Mouse (Mus musculus) intestine, embryonic 14.5 days (tissue): ENCODE data around the gene Gas2. TPM values are rescaled to one million over a fixed set of nuclear protein-coding genes. Genes with fewer than 3 reads are reported as not detected.

ENCODE experiments used
- ATAC-seq: fragments of 200-750 bp; cut with Nextera tagmentation; replicated peaks from 2 replicates; pipeline ENCODE4 v1.8.0; 2017; ENCODE audit warnings: low read depth, moderate number of reproducible peaks, moderate TSS enrichment, moderate library complexity; ENCODE audit not compliant: low FRiP score, low TSS enrichment
- DNase-seq: peaks from one replicate; pipeline ENCODE4 v3.0.0-alpha.2; 2018; ENCODE audit warnings: low spot score
- H3K27ac ChIP-seq: fragments of 300-500 bp; sonication (generic); 2 replicates; pipeline ENCODE4 v1.5.1; 2014; ENCODE audit warnings: low read depth, mild to moderate bottlenecking, control low read depth
- H3K27me3 ChIP-seq: fragments of 300-500 bp; sonication (generic); replicated peaks from 2 replicates; pipeline ENCODE4 v1.6.1; 2014; ENCODE audit warnings: low read length, control low read depth; ENCODE audit not compliant: control insufficient read depth, insufficient read depth
- H3K36me3 ChIP-seq: fragments of 300-500 bp; sonication (generic); 2 replicates; pipeline ENCODE4 v1.6.1; 2014; ENCODE audit warnings: low read length, control low read depth; ENCODE audit not compliant: control insufficient read depth, insufficient read depth
- H3K4me1 ChIP-seq: fragments of 300-500 bp; sonication (generic); replicated peaks from 2 replicates; pipeline ENCODE4 v1.6.1; 2014; ENCODE audit warnings: low read length, control low read depth, mixed read lengths; ENCODE audit not compliant: control insufficient read depth, insufficient read depth
- H3K4me2 ChIP-seq: fragments of 300-500 bp; sonication (generic); 2 replicates; pipeline ENCODE4 v1.6.1; 2014; ENCODE audit warnings: low read length
- H3K4me3 ChIP-seq: fragments of 300-500 bp; sonication (generic); 2 replicates; pipeline ENCODE4 v1.5.1; 2014; ENCODE audit warnings: low read depth, low read length, control low read depth, mixed read lengths
- H3K9ac ChIP-seq: fragments of 300-500 bp; sonication (generic); 2 replicates; pipeline ENCODE4 v1.6.1; 2014; ENCODE audit warnings: mild to moderate bottlenecking, low read length
- H3K9me3 ChIP-seq: fragments of 300-500 bp; sonication (generic); 2 replicates; pipeline ENCODE4 v1.6.1; 2016; ENCODE audit warnings: low read length, control low read depth; ENCODE audit not compliant: control insufficient read depth
- WGBS: fragments of 180-500 bp; shearing (Covaris S2); extraction: QIAGEN DNeasy Blood & Tissue Kit; methylation state at CpG from one replicate; pipeline ENCODE4 v1.1.7; 2014; 5-methylcytosine and 5-hydroxymethylcytosine counted together
- polyA plus RNA-seq: library from polyadenylated mRNA; unstranded; fragments of >200 nt; fragmentation: Nextera tagmentation; extraction: Ambion mirVana; gene quantifications from 2 replicates; pipeline ENCODE4 v1.2.1, GENCODE M21; 2014

Gene Gas2
- polyA plus RNA-seq, 1 experiment from 2014 or later, result 16.0 TPM

DNA sequence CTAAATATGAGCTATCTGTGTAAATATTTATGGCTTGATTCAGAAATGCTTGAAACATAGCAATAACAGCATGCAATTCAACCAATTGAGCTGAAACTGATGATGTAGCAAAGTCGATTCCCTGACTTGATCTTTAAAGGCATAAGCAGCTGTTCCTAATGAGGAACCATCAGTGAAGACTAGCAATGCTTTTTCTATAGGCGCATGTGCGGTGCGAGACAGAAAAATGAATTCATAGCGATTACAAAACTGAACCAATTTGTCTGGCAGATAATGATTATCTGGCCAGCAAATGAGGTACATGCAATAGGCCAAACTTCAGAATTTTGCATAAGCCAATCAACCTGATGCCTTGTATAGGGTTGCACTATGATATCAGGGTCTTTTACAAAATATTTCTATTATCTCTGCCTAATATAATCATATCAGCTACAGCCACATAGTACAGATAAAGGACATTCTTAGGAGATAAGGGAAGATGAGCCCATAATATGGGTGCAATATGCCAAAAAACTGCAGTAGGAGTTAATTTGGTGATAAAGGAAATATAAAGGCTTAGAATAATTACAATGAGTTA, 162.3 kb downstream of the Gas2 start:
- ATAC-seq, result no peak
- no peak overlapping the region for H3K4me3 ChIP-seq
- H3K36me3 ChIP-seq, result no peaks in the 10 kb centered on the region
- no peaks in the 10 kb centered on the region for H3K9me3 ChIP-seq
- H3K4me2 ChIP-seq, result no peak overlapping the region
- no peak for DNase-seq
- H3K4me1 ChIP-seq, result no peaks in the 10 kb centered on the region
- H3K27me3 ChIP-seq, result no peaks in the 10 kb centered on the region
- WGBS, result 89% methylated on average over 5 of the region's 5 CpGs
- no peak overlapping the region for H3K9ac ChIP-seq
- H3K27ac ChIP-seq, result no peak overlapping the region

DNA sequence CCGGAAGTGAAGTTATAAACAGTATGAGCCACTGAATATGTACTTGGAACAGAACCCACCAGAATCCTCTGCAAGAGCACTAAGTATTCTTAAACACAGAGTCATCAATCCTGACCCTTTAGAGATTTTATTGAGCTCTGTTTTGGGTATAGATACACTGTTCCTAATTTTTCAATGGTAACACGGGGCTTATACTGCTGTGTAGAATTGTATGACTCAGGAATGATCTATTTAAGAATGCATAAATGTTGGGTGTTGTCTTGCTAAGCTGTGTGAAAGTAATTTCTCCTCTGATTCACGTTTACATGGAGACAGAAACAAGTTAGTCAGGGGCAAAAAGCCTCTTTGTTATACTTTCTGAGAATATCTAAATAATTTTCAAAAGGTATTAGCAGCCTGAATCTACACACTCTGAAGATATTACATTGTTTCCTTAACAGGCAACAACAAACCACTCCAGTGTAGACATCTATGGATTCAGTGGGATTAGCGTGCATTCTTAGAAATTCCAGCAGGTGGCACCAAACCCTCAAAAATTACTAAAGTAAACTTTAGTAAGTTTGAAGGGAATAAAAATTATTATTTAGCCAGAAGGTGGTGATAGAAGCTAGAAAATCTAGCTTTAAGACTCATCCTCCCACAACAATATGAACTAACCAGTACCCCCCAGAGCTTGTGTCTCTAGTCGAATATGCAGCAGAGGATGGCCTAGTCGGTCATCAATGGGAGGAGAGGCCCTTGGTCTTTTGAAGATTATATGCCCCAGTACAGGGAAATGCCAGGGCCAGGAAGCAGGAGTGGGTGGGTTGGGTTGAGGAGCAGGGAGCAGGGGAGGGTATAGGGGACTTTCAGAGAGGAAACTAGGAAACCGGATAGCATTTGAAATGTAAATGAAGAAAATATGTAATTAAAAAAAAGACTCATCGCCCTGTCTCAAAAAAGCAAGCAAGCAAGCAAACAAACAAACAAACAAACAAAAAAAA, 176.1 kb downstream of the Gas2 start:
- no peaks in the 10 kb centered on the region for H3K36me3 ChIP-seq
- peak; percentile 64; the same call in 1 of the 2 replicates for ATAC-seq
- H3K4me3 ChIP-seq, result no peak overlapping the region
- peak; percentile 66 for DNase-seq
- no peak overlapping the region for H3K27ac ChIP-seq
- H3K4me2 ChIP-seq, result no peak overlapping the region
- H3K9ac ChIP-seq, result no peak overlapping the region
- 45% methylated on average over 8 of the region's 8 CpGs for WGBS
- H3K4me1 ChIP-seq, result no peaks in the 10 kb centered on the region
- no peaks in the 10 kb centered on the region for H3K27me3 ChIP-seq
- no peaks in the 10 kb centered on the region for H3K9me3 ChIP-seq

Other genes with a start within 250 kb of the Gas2 start
- 0.31 TPM in 1 of 2 replicates, not detected in the other for gene Slc17a6, start 240.0 kb upstream of the Gas2 start, polyA plus RNA-seq
- gene Fancf, start 252 bp downstream of the Gas2 start, polyA plus RNA-seq, result 7.3 and 13.0 TPM in 2 replicates
- gene Svip, start 144.0 kb downstream of the Gas2 start, polyA plus RNA-seq, result 16.9 and 18.4 TPM in 2 replicates
- gene 1700015G11Rik, start 153.7 kb downstream of the Gas2 start, polyA plus RNA-seq, result not detected in 2 replicates